Mouse (Mus musculus) frontal cortex, postnatal 36 days (tissue): ENCODE data around the gene Sh3rf1.

Experiments used
- DNase-seq, 2 experiments: peaks; one replicate each; pipeline ENCODE4 v3.0.0; 2022; ENCODE audit warnings: low spot score in 2 of 2

Sh3rf1 gene

GRCm38 (mm10) chr8:61322462-61322861 is 98.8 kb downstream of the Sh3rf1 start:
- no peak for DNase-seq

DNA sequence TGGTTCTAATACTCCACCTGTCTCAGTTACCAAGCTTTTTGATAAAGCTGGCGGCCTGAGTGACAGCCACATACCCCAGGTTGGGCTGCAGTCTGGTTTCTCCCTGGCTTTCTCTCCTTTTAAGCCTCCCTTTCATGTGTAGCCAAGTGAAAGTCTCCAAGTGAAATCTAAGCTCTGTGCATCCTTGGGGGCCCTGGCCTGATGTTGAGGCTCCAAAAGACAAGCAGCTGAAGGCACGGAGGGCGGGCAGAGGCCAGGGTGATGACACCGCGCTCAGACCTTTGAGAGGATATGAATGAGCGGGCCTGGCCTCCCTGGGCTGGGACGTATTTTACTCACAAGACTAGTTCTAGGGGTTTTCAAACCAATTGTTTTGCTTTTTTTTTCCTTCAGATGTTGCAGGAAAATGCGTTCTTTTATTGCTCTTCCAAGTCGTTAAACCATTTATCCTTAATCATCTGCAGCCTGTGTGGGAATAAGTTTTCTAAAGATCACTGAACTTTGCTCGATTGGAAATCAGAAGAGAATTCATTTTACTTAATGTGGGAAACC is 100.8 kb downstream of the Sh3rf1 start:
- no peak for DNase-seq

GRCm38 (mm10) chr8:61325014-61325715 is 101.5 kb downstream of the Sh3rf1 start:
- DNase-seq = no peak

GRCm38 (mm10) chr8:61326281-61326680 is 102.6 kb downstream of the Sh3rf1 start:
- no peak for DNase-seq

- no peak for DNase-seq
Measured at GRCm38 (mm10) chr8:61327333-61327732, 103.7 kb downstream of the Sh3rf1 start.

DNA sequence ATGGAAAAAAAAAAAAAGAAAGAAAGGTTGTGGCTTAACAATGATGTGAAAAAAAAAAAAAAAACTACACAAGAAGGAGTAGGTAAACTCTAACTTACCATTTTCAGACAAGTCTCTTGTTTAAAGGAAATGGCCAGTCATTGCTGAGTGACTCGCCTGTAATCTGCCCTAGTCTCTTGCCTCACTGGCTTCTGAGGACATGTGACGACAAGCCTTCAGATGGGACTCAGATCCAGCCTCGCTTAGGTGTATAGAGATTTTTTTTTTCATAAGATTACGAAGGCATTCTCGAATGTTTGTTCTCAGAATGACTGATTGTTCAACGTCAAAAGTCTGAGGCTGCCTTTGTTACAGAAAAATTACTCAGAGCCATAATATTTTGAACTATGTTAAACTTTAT is 116.0 kb downstream of the Sh3rf1 start:
- no peak for DNase-seq

GRCm38 (mm10) chr8:61340283-61340984 is 116.8 kb downstream of the Sh3rf1 start:
- DNase-seq = no peak

DNA sequence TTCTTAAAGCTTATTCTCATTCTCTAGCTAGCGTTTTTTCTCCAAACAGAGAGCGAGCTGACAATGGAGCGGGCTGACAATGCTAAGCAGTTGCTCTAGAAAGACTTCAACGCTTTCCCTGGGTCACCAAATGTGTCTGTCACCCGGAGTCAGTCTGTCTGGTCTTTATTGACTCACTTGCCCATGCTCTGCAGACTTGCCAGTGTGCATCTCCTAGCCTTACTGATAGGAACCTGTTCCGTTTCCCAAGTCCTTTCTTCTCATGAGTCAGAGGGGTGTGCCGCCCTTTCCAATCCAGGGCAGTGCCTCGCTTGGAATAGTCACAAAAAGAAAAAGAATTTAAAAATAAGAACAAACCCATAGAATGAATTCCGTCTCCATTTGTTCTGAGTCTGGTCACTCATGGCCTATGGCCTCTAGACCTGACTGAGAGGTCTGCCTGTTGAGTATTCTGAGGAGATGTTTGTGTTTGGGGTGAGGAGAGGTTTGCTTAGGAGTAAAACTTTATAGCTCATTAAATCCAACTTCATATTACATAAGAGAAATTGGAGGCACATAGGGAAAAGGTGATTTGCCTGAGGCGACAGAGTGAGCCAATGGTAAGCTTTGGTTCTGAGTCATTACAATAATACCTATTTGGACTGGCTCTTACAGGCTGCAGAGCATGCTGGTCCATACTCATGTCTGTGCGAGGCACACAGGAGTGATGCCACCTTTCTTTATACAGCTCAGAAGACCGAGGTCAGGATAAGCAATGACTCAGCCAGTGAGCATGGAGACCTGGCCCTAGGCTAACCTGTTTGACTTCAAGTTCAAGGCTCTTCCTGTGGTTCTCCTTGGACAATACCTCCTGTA is 118.1 kb downstream of the Sh3rf1 start:
- DNase-seq = no peak

GRCm38 (mm10) chr8:61342473-61343026 is 118.9 kb downstream of the Sh3rf1 start:
- no peak for DNase-seq

DNA sequence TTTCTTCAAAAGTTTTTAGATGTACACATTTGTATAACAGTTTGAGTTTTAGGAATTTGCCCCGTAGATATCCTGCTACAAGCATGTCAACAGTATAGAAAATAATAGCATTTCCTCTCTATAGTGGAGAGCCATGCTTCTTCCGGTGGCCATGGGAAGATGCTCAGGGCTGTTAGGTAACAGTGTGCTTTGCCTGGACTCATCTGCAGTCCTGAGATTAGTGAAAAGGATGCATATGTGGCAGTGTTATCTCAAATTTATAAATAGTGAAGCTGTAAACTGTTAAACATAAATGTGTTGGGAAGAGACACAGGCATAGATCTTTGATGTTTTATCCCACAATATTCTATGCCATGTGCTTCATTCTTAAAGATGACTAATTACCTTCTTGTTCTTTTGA is 120.8 kb downstream of the Sh3rf1 start:
- no peak for DNase-seq

DNA sequence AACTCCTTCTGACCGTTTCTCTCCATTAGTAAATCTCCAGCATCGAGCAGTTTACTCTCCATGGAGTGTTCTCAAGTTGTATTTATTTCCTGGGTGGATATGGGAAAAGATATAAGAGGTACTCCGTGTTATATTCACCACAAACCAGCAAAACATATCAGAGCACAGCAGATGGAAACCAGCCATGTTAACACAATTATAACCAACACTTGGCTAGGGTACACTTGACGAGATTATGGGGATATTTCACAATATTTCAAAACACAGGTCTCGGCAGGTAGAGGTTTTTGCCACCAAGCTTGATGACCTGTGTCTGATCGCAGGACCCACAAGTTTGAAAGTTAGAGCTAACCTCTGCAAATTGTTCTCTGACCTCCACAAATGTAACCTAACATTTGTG is 123.3 kb downstream of the Sh3rf1 start:
- DNase-seq = no peak

- DNase-seq = no peak
Measured at GRCm38 (mm10) chr8:61347526-61347925, 123.9 kb downstream of the Sh3rf1 start.

GRCm38 (mm10) chr8:61348029-61348428 is 124.4 kb downstream of the Sh3rf1 start:
- no peak for DNase-seq

- no peak for DNase-seq
Measured at GRCm38 (mm10) chr8:61348518-61348917, 124.8 kb downstream of the Sh3rf1 start.

- DNase-seq = no peak
Measured at GRCm38 (mm10) chr8:61350443-61350842, 126.8 kb downstream of the Sh3rf1 start.

DNA sequence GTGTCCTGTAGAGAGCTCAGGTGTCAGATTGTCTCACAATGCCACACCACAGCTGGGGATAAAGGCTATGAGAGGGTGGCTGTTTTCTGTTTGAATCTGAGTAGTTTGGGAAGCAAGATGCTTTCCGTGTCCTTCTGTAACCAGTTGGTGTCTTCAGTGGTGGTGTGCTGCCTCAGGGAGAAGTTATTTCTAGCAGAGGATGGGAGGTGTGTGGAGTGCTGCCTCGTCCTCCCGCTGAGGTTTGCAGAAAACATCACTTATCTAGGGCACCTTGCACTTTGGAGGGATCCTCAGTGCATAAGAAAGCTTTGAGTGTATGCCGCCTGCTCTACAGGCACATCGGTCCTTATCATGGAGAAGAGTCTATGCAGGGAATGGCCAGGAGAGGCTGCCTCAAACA is 128.0 kb downstream of the Sh3rf1 start:
- peak; percentile 31 to 45 for DNase-seq

DNA sequence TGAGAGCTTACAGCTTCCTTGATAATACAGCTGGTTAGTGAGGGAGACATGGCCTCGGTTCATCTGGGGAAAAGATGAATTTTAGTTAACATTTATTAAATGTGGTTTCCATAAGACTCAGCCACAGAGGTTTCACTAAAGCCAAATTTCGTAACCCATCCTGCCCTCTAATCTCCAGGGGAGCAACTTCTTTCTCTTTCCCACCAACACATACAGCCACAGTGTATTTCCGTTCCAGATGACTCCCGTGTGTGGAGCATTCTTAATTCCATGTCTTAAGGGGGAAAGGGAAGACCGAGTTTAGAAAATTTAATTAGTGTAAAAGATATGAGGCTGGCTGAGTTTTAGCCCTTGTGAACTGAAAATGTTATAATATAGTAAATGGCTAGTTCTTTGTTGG is 131.8 kb downstream of the Sh3rf1 start:
- no peak for DNase-seq

- DNase-seq = no peak
Measured at GRCm38 (mm10) chr8:61359004-61359403, 135.3 kb downstream of the Sh3rf1 start.

DNA sequence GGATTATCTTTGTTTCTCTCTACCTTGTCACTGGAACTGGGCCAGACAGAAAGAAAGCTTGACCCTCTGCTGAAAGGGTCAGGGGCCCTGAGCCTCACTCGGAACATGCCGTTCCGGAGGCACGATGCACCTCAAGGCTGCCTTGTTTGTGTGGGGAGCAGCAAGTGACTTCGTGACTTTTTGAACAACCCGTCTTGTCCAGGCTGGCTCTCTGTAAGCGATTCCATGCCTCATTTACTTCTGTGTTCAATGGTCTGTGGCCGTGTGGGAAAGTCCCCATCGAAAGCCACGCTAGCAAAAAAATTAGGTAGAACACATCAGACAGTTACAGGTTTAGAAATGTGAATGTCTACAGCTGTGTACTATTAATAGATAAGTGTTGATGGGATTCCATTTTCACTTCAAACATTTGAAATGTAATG is 136.2 kb downstream of the Sh3rf1 start:
- DNase-seq = no peak

DNA sequence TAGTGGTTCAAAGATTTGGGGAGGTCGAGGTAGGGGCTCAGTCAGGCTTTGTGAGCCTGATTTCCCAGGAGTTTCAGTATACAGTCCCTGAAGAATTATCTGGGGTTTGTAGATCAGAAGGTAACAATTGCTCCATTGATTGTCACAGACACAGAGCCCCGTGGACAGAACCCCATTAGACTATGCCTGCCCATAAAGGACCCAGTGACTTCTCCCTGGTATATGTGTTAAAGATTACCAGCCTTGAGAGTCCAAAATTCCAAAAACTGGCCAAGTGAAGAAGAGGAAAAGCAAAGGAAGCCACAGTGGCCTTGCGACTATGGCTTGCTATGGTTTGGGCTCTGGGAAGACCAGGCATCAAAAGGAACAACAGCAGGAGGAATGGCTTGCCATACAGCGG is 136.7 kb downstream of the Sh3rf1 start:
- DNase-seq = no peak

DNA sequence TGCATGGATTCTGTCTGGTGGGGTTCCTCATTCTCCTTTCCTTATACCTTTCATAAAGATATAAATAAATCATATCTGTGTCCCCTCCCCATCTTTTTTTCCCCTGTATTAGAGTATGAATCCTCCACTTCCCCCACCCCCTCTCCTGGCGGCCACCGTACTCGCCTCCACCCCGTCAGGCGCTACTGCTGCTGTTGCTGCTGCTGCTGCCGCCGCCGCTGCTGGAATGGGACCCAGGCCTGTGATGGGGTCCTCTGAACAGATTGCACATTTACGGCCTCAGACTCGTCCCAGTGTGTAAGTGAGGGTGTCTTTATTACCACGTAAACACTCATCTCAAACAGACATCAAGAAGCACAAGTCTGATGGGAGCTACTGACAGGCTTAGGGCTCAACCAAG is 137.8 kb downstream of the Sh3rf1 start:
- DNase-seq = no peak
